10 mouse cellular contexts compared by ENCODE assay signal in the genomic region with DNA sequence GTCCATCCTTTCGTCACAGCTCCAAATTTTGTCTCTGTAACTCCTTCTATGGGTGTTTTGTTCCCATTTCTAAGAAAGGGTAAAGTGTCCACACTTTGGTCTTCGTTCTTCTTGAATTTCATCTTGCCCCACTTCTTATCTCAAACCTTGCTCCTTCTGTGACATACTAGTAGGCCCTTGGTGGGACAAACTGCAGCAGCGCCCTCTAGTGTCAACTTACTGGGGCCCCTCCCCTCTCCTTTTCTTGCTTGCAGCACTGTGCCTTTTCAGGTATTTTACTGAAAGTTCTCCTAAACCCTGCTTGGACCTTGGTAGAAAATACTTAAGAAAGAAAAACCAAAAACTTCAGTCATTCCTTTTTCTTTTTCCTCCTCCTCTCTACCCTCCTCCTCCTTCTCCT.
DNase-seq lines count a peak whose midpoint lies in the region; ATAC-seq and TF ChIP-seq lines count a peak whose summit lies in the region.
"Had no signal": no experiment of that assay in that cellular context is flagged by ENCODE, and none has a peak within 500 bp of the region (broad histone marks: within the 10 kb centered on the region; RNA-seq: fewer than 3 reads in every experiment).

No protein-coding gene starts in this region.

- TF ChIP-seq CTCF in lung, postnatal 0 days (IDR thresholded peaks at IDR 0.05) = peak; percentile 70

- no peak for TF ChIP-seq EP300 in lung, postnatal 0 days (IDR thresholded peaks at IDR 0.05)

- WGBS in lung, postnatal 0 days = 39% methylated on average over 2 of the region's 3 CpGs

- no peak overlapping the region for H3K4me3 ChIP-seq in lung, postnatal 0 days (ENCODE audit: low read depth, low read length)
- H3K4me3 ChIP-seq: stomach, embryonic 15.5 days had no signal

- no peaks in the 10 kb centered on the region for H3K36me3 ChIP-seq in lung, postnatal 0 days (ENCODE audit: insufficient read depth, low read length)
- H3K36me3 ChIP-seq: stomach, embryonic 15.5 days had no signal

- H3K27ac ChIP-seq in lung, postnatal 0 days (ENCODE audit: low read length) = no peak overlapping the region
- H3K27ac ChIP-seq: macrophage; stomach, embryonic 15.5 days had no signal

- H3K9me3 ChIP-seq in lung, postnatal 0 days (ENCODE audit: low read length) = no peaks in the 10 kb centered on the region
- H3K9me3 ChIP-seq: stomach, embryonic 15.5 days had no signal

- no peak for ATAC-seq in lung, postnatal 0 days
- ATAC-seq in erythroblast, adult 5-6 weeks (replicated peaks; ENCODE audit: low FRiP score, poor library complexity, severe bottlenecking) = no peak

- DNase-seq in gastrocnemius, adult 18-20 months (ENCODE audit: low spot score) = peak; percentile 43
- no peak for DNase-seq in gastrocnemius, postnatal 25 days
- DNase-seq in ovary, postnatal 36 days (ENCODE audit: low spot score) = peak; percentile 36
- DNase-seq in ovary, postnatal 14 days (ENCODE audit: low spot score) = no peak
- DNase-seq in embryo, embryonic 10 days (ENCODE audit: low spot score) = peak; percentile 49
- peak; percentile 38 for DNase-seq in lung, postnatal 0 days (ENCODE audit: low spot score)
- no peak for DNase-seq in left cerebral cortex, postnatal 36 days (ENCODE audit: low spot score in 2 of 2)

- intact Hi-C loops in left cerebral cortex, postnatal 36 days (cut with DNase I) = no loop called here

- H3K9ac ChIP-seq in lung, postnatal 0 days (replicated peaks; ENCODE audit: low read depth) = no peak overlapping the region
- H3K9ac ChIP-seq: stomach, embryonic 15.5 days had no signal

- no peak overlapping the region for H3K4me2 ChIP-seq in lung, postnatal 0 days (replicated peaks; ENCODE audit: low read depth, low read length)
- H3K4me2 ChIP-seq: stomach, embryonic 15.5 days had no signal

- no peaks in the 10 kb centered on the region for H3K27me3 ChIP-seq in lung, postnatal 0 days (replicated peaks; ENCODE audit: insufficient read depth, low read length)
- H3K27me3 ChIP-seq: stomach, embryonic 15.5 days had no signal

- no peaks in the 10 kb centered on the region for H3K4me1 ChIP-seq in lung, postnatal 0 days (ENCODE audit: insufficient read depth, low read depth, low read length)
- H3K4me1 ChIP-seq: stomach, embryonic 15.5 days had no signal

Comparison
In these comparisons a context has a peak if more than half of its experiments do, and no peak if none do; other contexts are left out.
1. DNase-seq: peak in gastrocnemius, adult 18-20 months (single experiment), ovary, postnatal 36 days (single experiment), embryo, embryonic 10 days (single experiment) and lung, postnatal 0 days (single experiment); none in gastrocnemius, postnatal 25 days (single experiment), ovary, postnatal 14 days (single experiment) and left cerebral cortex, postnatal 36 days (0 of 2).